Mouse (Mus musculus): ENCODE measurements around the gene Tex35.

The Tex35 gene

GRCm38 (mm10) chr1:157054659-157055058 is 53.8 kb downstream of the Tex35 start:
- DNase-seq (ENCODE audit: low spot score in 2 of 2): no peak

DNA sequence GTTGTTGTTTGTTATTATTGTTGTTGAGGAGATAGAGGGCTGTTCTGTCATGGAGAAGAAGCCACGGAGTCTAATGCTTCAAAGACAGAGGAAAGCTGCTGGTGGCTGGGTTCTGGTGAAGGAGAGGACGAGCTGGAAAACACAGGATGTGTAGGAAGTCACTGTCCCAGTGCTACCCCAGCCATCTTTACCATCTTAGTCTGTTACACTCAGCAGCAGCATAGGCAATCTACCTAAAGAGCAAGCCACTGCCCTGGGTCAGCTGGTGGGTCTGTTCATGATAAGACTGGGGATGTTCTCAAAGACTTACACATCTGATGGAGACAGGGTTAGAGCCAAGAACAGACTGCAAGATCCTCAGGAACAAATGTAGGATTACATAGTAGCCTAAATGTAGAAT is 58.6 kb downstream of the Tex35 start:
- no peak for DNase-seq (ENCODE audit: low spot score in 2 of 2)
